Mouse (Mus musculus) A20 (cell line): Measurements from ENCODE around the gene Lhfpl3.
A peak's percentile ranks its signal among the peaks of the same experiment; 100 is the strongest.
"Not testable (repeated sequence)": the region's sequence is repeated elsewhere in the genome, so short reads cannot be mapped to it uniquely, and the experiment has no call there.

Experiments used
- DNase-seq: peaks from one replicate; pipeline ENCODE4 v3.0.0-alpha.2; 2011; ENCODE audit warnings: low read depth, low spot score

Gene Lhfpl3

DNA sequence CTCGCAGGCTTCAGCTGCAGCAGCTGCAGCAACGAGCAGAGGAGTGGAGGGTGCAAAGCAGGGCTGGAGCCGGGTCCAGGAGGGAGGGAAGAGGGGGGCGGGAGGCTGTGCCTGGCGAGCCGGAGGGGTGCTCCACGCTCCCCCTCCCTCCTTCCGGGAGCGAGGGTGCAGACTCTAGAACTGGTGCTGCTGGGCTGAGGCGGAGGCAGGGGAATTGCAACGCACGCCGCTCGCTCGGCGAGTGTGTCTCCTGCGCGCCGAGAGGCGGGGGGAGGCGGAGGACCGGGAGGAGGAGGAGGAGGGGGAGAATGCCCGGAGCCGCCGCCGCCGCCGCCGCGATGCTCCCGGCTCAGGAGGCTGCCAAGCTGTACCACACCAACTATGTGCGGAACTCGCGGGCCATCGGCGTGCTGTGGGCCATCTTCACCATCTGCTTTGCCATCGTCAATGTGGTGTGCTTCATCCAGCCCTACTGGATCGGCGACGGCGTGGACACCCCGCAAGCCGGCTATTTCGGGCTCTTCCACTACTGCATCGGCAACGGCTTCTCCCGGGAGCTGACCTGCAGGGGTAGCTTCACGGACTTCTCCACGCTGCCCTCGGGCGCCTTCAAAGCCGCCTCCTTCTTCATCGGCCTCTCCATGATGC, at the start of gene Lhfpl3:
Lhfpl3 (plus strand) TSS at position 175 of the 648 bp plus-strand sequence.
- DNase-seq: no peak

DNA sequence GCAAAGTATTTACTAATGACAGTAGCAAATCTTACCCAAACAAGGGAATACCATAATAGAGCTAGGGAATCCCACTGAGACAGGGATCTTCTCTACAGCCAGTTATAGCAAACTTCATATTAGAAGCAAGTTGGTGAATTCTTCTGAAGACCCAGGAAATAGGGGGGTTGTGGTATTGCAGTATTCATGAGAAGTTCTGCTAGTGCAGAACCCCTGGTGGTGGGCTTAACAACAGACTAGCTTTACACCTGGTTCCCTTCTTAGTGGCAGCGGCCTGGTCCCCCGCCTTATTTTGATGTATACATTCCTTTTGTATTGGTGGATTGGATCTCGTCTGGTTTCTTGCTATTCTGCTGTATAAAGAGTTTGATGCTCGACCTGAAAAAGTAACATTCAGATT, 39.6 kb upstream of the Lhfpl3 start:
- not testable (repeated sequence) for DNase-seq

DNA sequence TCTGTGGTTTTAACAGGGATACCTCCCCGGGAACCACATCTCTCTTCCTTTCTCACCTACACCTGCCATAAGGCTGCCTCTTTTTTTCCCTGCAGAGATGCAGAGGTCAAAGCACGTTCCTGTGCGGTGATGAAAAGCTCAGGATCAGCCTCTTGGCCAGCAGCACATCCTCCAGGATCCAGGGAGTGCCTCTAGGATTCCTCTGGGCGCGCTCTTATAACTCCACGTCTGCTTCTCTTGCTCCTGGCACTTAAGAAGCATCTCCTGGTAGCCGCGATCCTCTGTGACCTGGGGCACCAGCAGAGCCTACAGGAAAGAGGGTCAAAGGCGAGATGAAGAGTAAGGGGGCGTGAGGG, 352 bp upstream of the Lhfpl3 start:
- no peak for DNase-seq

DNA sequence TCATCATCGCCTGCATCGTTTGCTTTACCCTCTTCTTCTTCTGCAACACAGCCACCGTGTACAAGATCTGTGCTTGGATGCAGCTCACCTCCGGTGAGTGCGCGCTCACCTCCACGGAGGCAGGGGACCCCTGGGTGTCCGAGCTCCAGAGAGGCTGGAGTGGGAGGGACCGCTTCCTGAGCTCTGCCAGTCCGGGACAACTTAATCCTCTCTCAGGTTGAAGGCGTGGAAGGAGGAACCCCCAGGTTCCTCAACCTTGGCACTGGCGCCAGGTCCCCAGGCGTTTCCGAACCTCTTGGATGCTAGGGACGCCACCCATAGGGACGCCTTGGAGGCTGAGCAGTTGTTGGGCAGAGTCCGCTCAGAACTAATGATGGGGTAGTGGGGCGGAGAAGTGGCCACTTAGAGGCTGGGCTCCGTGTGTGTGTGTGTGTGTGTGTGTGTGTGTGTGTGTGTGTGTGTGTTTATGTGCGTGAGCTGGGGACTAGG, 718 bp downstream of the Lhfpl3 start:
- DNase-seq: no peak

DNA sequence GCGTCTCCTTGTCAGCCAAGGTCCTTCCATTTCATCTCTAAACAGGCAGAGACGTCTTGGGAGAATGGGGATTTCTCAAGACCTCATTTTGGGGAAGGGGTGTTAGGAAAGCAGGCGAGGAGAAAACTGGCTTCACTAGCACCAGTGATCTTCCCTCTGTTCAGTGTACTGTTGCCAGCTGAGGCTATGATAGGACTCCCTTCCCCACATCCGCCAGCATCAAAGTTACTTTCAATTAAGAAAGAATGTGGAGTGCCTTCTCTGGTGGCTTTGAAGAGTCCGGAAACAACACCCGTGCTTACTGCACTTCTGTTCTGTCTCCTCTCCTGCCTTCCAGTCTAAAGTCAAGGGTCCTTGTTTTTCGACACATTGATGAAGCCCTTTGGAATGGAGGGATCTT, 1.4 kb downstream of the Lhfpl3 start:
- no peak for DNase-seq

DNA sequence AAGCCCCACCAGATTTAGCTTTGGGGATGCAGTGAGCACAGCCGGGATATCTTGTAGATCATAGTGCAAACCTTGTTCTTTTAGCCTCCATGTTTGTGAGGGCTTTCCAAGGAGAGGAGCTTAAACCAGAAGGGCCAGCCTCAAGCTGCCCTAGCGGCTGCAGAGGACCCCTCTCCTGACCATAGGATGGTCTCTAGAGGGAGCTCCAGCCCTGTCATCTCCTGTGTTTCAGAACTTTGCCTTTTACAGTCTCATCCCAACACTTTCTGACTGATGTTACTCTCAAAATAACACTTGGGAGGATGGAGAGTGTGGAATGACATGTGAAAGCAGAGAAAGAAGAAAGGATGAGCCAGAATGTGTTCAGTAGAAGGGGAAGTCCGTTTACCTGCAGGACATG, 11.4 kb downstream of the Lhfpl3 start:
- DNase-seq: peak; percentile 5

DNA sequence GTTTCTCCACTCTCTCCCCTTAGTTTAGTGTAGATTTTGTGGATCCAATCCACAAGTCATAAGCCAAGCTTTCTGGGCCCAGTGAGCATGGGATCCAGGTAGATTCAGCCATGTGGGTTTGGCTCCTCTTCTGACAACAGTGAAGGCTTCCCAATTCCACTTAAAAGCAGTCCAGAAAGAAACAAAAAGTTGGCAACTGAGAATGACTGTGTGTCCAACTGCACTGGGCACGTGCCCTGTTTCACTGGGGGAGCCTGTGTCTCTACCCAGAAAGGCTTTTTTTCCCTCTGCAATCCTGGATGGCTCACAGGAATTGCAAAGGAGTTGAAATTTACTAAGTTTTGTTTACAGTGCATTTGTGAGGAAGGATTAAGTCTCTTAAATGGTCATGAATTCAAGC, 24.9 kb downstream of the Lhfpl3 start:
- DNase-seq: no peak

DNA sequence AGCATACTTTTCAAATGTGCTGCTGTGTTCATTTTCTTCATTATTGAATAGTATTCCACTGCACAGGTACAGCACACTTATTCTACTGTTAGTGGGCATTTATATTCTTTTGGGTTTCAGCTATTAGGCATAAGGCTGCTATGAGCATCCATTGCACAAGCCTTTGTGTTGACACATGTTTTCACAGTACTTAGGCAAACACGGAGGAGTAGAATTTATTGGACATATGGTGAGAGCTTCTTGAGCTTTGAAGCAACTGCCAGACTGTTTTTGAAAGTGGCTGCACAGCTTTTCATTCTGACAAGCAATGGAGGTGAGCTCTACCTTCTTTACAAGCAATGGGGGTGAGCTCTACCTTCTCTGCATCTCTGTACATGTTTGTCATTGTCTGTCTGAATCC, 49.5 kb downstream of the Lhfpl3 start:
- no peak for DNase-seq

DNA sequence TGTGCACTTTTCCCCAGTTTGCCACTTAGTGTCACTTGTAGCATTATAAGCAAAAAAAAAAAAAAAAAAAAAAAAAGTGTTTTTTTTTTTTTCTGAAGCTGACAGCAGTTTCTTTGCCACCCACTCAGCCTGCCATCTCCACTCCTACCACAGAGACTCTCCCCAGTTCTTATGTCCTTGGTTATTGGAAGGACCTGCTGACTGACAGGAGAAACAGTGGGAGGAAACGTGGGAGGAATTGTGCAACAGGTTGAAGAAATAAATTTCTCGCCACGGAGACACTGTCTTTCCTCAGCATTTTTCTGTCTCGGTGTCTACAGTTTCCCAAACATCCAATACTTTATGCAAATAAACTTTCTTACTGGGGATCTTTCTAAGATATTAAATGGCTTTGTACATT, 67.6 kb downstream of the Lhfpl3 start:
- DNase-seq: no peak

DNA sequence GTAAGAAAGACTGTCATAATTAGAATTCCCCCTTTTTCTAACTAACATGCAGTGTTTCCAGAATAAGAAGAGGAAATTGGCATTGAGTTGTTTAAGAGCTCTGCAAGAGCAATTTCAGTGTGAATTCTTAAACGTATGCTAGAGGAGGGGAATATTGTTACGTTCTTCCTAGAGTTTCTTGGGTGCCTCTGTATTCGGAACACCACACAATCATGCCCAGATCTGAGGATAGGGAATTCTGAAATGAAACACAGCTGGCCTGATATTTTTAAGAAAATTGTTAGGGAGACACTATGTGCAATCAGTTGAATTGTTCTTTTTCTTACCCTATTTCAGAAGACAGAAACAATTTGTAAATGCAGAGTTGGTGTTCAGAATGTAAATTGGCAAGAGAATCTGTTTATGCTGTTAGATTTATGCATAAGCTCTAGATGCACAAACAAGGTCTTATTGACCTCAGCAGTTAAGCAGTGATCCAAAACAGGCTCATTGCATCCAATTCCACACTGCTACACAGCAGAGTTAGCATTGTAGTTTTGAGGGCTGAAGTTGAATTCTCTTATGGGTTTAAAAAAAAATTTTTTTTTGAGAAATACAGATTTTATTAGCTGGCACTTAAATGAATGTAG, 84.1 kb downstream of the Lhfpl3 start:
- no peak for DNase-seq

DNA sequence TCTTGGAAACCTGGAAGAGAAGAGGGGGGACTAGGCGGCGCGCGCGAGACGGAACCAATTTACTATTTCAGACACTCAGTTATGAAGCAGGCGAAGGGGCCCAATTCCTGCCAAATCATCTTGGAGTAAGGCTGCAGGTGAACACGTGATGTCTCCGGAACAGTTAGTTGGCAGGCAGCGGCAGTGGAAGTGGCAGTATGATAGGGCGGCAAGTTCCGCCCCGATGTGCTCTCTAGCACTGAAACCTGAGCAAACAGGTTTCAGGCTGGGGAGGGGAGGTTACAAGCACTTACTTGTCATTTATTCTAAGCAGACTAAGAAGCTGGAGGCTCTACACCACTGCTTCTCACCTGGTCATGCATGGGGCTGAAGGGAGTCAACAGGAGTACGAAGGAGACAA, 105.7 kb downstream of the Lhfpl3 start:
- DNase-seq: no peak

DNA sequence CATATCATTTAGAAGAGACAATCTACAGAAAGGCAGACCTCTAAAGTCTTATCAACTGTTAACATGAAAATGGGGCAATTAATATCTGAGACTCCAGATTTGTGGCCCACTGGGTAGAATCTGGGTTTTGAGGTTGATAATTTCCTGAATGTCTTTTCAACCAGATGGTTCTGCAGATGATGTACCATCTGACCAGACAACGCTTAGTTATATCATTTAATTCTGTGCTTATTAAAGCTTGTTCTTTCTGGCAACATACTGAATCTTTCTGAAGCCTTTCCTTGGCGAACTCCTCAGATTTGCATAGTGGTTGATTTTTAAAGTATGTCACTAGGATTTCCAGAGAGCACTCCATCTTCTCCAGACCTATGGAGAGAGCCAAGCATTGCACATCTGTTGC, 107.6 kb downstream of the Lhfpl3 start:
- DNase-seq: no peak

DNA sequence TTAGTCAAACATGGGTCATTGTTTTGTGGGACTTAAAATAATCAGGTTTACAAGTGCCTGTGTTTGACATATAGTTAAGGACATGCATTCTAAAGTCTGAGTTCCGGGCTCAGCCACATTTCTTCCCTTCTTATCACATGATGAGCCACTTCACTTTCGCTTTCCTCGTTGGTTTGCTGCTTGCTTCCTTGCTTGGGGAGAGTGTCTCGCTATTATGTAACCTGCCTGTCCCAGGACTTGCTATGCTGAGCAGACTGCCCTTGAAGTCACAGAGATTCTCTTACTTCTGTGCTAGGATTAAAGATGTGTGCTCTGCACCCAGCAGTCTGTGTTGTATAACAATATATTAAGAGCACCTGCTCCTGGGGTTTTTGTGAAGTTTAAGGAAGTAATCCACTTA, 110.6 kb downstream of the Lhfpl3 start:
- DNase-seq: no peak

DNA sequence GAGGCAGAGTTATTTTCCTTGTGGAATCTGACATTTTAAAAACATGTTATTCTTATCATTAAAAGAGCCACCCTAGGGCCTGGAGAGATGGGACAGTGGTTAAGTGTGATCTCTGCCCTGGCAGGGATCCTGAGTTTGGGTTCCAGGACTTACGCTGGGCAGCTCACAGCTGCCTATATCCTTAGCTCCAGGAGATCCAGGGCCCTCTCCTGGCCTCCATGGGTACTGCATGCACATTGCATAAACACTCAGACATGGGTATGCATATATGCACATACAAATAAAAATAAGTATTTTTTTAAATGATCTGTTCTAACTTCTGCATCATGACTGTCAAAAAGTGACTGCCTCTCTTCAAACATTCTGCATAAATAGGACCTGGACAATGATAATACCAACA, 115.5 kb downstream of the Lhfpl3 start:
- peak; percentile 11 for DNase-seq

DNA sequence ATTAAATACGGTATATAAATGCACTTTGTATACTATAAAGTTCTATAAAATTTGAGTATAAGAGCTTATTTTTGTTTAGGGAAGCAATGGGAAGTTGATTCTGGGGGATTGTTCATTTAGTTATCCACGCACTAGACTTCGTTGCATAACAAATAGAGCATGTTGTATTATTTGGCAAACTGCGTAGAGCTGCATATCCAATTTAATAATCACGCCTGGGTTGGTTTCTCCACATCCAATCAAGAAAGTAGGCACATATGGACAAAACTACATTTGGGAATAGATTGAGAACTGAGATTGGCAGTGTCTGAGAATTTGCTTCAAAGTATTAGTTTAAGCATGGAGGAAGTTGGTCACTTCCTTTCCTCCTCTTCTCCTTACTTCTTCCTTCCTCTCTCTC, 123.2 kb downstream of the Lhfpl3 start:
- no peak for DNase-seq

DNA sequence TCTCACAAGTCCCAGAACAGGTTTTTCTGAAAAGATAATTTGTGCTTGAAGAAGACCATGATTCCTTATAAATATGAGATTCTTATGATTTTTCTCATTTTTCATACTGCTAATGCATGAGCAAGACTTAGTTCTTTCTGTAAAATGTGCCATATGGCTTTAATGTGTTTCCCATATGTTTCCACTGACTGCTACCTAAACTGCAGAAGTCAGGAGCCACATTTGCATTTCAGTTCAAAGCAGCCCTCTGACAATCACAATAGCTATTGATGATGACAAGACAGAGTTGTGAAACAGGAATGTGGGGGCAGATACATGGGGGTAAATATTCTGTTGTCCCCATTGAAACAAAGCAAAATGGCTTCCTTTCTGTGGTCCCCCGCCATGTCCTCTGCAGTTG, 126.6 kb downstream of the Lhfpl3 start:
- no peak for DNase-seq

DNA sequence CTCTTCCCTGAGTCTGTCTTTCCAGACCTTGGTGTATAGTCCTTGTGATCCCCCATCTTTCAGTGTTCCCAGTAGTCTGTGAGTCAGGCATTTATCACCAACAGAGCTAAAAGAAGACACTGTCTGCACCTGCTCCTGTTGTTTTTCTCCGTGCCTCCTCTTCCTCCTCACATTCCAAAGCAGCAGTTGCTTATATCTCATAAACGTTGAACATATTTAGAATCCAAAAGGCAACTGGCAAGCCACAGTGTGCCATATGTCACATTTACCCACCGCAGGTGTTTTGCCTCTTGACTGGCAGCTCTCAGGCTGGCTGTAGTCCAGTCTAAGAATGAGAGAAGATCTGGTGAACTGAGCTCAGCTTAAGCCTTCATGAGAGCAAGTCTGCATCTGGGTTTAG, 142.5 kb downstream of the Lhfpl3 start:
- DNase-seq: no peak

DNA sequence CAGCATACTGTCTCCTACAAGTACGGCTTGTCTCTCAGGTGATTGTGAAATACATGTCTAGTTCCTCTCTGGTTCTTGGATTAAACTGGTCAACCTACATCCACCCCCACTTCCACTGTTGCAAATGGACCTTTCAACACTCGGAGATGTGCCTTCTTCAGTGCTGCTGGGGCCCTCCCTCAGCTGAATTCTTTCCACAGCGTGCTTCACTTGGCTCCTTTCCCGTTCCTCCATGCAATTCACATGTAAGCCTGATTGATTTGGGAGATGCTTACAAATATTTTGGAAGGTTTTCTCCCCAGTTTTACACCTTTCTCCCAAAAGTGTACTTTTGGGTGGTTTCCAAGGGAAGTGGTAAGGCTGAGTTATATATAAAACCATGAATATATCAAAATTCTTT, 143.6 kb downstream of the Lhfpl3 start:
- DNase-seq: no peak

DNA sequence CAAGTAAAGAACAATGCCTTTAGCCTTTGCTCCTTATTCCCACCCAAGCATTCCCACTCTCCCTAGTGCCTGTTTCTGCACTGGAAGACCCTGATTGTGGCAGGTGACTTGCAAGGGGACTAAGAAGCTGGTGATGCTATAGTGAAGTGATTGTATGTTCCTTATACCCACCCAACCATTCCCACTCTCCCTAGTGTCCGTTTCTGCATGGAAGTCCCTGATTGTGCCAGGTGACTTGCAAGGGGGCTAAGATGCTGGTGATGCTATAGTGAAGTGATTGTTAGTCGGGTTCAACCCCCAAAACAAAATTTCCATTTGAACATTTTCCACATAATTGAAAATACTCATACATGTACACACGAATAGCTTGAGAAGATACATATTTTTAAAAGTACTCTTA, 151.4 kb downstream of the Lhfpl3 start:
- no peak for DNase-seq

DNA sequence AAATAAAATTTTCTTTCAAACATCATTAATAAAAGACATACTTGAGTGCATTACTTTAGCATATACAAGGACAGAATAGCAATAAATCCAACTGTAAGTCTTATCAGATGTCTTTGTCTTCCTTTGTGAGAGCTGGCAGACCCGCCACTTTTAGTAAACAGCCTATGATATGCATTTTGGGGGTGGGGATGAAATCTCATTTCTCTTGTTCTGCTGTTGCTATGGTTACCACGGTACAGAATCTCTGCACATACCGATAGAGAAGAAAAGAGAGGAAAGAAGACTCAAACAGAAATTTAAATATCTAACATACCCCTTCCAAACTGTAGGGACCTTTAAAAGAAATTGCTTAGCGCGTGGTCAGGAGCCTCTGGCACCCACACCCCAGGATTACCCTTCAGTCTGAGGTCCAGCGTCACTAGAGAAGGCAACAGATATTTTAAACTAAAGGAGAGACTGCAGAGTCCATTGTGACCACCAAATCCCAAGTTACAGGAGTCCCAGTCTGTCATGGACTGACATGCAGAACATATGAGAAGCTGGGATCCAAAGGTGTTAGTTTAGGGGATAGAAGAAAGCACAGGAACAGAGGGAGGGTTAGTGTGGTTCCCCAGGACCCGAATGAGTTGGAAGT, 151.9 kb downstream of the Lhfpl3 start:
- no peak for DNase-seq

DNA sequence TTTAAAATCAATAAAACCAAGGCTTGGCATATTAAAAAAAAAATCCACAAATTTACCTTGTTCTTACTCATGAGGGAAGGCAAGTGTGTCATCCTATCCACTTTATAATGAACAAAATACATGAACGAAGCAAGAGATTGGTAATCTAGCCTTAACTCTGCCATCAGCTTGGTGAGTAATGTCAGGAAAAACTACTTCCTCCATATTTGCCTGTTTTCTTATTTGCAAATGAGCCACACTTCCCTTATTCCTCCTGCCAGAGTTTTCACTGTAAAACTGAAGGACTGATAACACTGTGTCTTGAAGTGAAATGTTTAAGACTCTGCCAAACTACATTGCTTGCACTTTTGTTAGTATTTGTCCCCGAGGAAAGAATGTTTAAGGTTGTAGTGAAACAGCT, 152.7 kb downstream of the Lhfpl3 start:
- peak; percentile 5 for DNase-seq

DNA sequence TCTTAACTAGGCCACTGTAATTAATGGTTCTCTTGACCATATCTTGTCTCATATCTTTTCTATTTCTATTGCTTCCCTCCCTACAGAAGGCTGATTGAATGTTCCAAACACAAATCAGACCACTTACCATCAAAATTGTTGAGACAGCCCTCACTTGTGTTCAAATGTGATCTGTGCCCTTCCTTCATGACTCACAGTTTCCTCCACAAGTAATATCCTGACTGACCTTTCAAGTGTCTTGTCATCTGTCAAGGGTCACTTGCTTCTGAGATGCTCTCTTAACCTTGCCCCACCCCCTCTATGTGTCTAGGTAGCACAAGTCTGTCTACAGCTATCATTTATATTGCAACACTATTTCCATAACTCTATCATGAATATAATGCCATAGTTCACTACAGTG, 154.1 kb downstream of the Lhfpl3 start:
- DNase-seq: no peak

DNA sequence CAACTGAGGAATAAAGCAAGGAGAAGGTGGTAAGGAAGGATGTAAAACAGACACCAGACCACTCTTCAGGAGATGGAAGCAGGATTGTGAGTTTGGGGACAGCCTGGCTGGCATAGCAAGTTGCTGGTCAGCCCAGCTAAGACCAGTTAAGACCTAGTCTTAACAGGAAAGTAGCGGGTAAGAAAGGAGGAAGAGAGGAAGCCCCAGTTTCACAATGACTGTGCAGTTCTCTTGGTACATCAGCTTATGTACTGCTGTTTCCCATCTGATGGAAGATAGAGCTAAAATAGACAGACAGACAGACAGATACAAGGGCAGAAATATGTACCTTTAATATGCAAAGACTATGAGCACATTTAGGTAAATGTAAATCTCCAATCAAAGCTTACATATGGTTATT, 171.3 kb downstream of the Lhfpl3 start:
- DNase-seq: peak; percentile 23
